In genomic region chr13:32507825-32508224, GRCm38 (mm10) we compare ENCODE assay signal across 22 mouse cellular contexts.
DNase-seq lines count a peak whose midpoint lies in the region; ATAC-seq and TF ChIP-seq lines count a peak whose summit lies in the region.
"Had no signal": no experiment of that assay in that cellular context is flagged by ENCODE, and none has a peak within 500 bp of the region (broad histone marks: within the 10 kb centered on the region; RNA-seq: fewer than 3 reads in every experiment).

No protein-coding gene starts in this region.

- H3K36me3 ChIP-seq in embryonic facial prominence, embryonic 12.5 days: no peaks in the 10 kb centered on the region
- H3K36me3 ChIP-seq in embryonic facial prominence, embryonic 10.5 days (replicated peaks): no peaks in the 10 kb centered on the region
- no peaks in the 10 kb centered on the region for H3K36me3 ChIP-seq in kidney, embryonic 14.5 days (ENCODE audit: control insufficient read depth, insufficient read depth, low read length)
- H3K36me3 ChIP-seq in kidney, postnatal 0 days (ENCODE audit: insufficient read depth, low read length): no peaks in the 10 kb centered on the region
- no peaks in the 10 kb centered on the region for H3K36me3 ChIP-seq in midbrain, postnatal 0 days (ENCODE audit: insufficient read depth, low read length)
- H3K36me3 ChIP-seq: G1E; heart, embryonic 12.5 days had no signal

- H3K4me3 ChIP-seq in embryonic facial prominence, embryonic 12.5 days: no peak overlapping the region
- no peak overlapping the region for H3K4me3 ChIP-seq in embryonic facial prominence, embryonic 10.5 days
- no peak overlapping the region for H3K4me3 ChIP-seq in kidney, embryonic 14.5 days (ENCODE audit: low read length)
- no peak overlapping the region for H3K4me3 ChIP-seq in kidney, postnatal 0 days (replicated peaks; ENCODE audit: low read depth, low read length)
- H3K4me3 ChIP-seq in midbrain, postnatal 0 days (ENCODE audit: low read depth, low read length): no peak overlapping the region
- H3K4me3 ChIP-seq: forebrain, embryonic 13.5 days; heart, adult 2 months; heart, embryonic 12.5 days had no signal

- in situ Hi-C loops in Patski (cut with MboI; ENCODE audit: low pct_unique_long_range_greater_than_20kb): no loop called here

- intact Hi-C loops in heart, postnatal 14 days (cut with DNase I): no loop called here

- H3K9ac ChIP-seq in embryonic facial prominence, embryonic 12.5 days: no peak overlapping the region
- no peak overlapping the region for H3K9ac ChIP-seq in kidney, embryonic 14.5 days (ENCODE audit: low read depth, low read length)
- no peak overlapping the region for H3K9ac ChIP-seq in kidney, postnatal 0 days (ENCODE audit: low read depth, low read length)
- no peak overlapping the region for H3K9ac ChIP-seq in midbrain, postnatal 0 days (replicated peaks; ENCODE audit: low read length, poor library complexity, severe bottlenecking)
- H3K9ac ChIP-seq: forebrain, embryonic 13.5 days; forebrain, postnatal 0 days; heart, embryonic 12.5 days had no signal

- H3K27me3 ChIP-seq in embryonic facial prominence, embryonic 12.5 days: no peaks in the 10 kb centered on the region
- H3K27me3 ChIP-seq in embryonic facial prominence, embryonic 10.5 days (replicated peaks; ENCODE audit: low read depth, poor library complexity, severe bottlenecking): peaks cover 4% of the 10 kb centered on the region; the same call in 1 of the 2 replicates
- H3K27me3 ChIP-seq in kidney, embryonic 14.5 days (ENCODE audit: control insufficient read depth, insufficient read depth, low read length): no peaks in the 10 kb centered on the region
- no peaks in the 10 kb centered on the region for H3K27me3 ChIP-seq in Patski
- H3K27me3 ChIP-seq in kidney, postnatal 0 days (ENCODE audit: insufficient read depth, low read length): no peaks in the 10 kb centered on the region
- H3K27me3 ChIP-seq in midbrain, postnatal 0 days (ENCODE audit: insufficient read depth, low read length): no peaks in the 10 kb centered on the region
- H3K27me3 ChIP-seq: forebrain, embryonic 13.5 days; heart, embryonic 12.5 days had no signal

- H3K27ac ChIP-seq in embryonic facial prominence, embryonic 12.5 days: 0 out of 2 replicates have a peak overlapping the region, but pooled peaks have one; percentile 37
- no peak overlapping the region for H3K27ac ChIP-seq in embryonic facial prominence, embryonic 10.5 days (replicated peaks)
- no peak overlapping the region for H3K27ac ChIP-seq in kidney, embryonic 14.5 days (ENCODE audit: low read depth, low read length)
- 0 out of 2 replicates have a peak overlapping the region, but pooled peaks have one; percentile 3 for H3K27ac ChIP-seq in kidney, postnatal 0 days
- no peak overlapping the region for H3K27ac ChIP-seq in midbrain, postnatal 0 days (ENCODE audit: low read depth, low read length)
- H3K27ac ChIP-seq: forebrain, embryonic 13.5 days; heart, adult 2 months had no signal

- H3K4me2 ChIP-seq in embryonic facial prominence, embryonic 12.5 days (replicated peaks): no peak overlapping the region
- no peak overlapping the region for H3K4me2 ChIP-seq in kidney, embryonic 14.5 days (replicated peaks; ENCODE audit: low read depth, low read length)
- no peak overlapping the region for H3K4me2 ChIP-seq in kidney, postnatal 0 days (ENCODE audit: low read length)
- no peak overlapping the region for H3K4me2 ChIP-seq in midbrain, postnatal 0 days (ENCODE audit: low read depth, low read length, poor library complexity, severe bottlenecking)
- H3K4me2 ChIP-seq: forebrain, embryonic 13.5 days; heart, embryonic 12.5 days had no signal

- H3K4me1 ChIP-seq in embryonic facial prominence, embryonic 12.5 days: peaks cover 4% of the 10 kb centered on the region; the same call in 1 of the 2 replicates
- H3K4me1 ChIP-seq in embryonic facial prominence, embryonic 10.5 days: peaks cover 27% of the 10 kb centered on the region
- H3K4me1 ChIP-seq in kidney, embryonic 14.5 days (ENCODE audit: control insufficient read depth, insufficient read depth, low read length): peaks cover 11% of the 10 kb centered on the region; the same call in 1 of the 2 replicates
- H3K4me1 ChIP-seq in kidney, postnatal 0 days (replicated peaks; ENCODE audit: insufficient read depth, low read length): no peaks in the 10 kb centered on the region
- no peaks in the 10 kb centered on the region for H3K4me1 ChIP-seq in midbrain, postnatal 0 days (ENCODE audit: insufficient read depth, low read length)
- H3K4me1 ChIP-seq: forebrain, embryonic 13.5 days had no signal

- WGBS in embryonic facial prominence, embryonic 12.5 days: 91% methylated on average over 2 of the region's 2 CpGs
- WGBS in embryonic facial prominence, embryonic 10.5 days: 91% methylated on average over 2 of the region's 2 CpGs
- WGBS in kidney, embryonic 14.5 days: 81% methylated on average over 2 of the region's 2 CpGs
- WGBS in kidney, postnatal 0 days: 62% methylated on average over 2 of the region's 2 CpGs
- 90% methylated on average over 2 of the region's 2 CpGs for WGBS in midbrain, postnatal 0 days

- TF ChIP-seq CTCF in Patski (IDR thresholded peaks at IDR 0.05): no peak
- no peak for TF ChIP-seq CTCF in kidney, postnatal 0 days (IDR thresholded peaks at IDR 0.05; ENCODE audit: low read depth)
- TF ChIP-seq CTCF in midbrain, postnatal 0 days (IDR thresholded peaks at IDR 0.05): no peak

- POLR2A ChIA-PET in Patski (lab: Charles Lee): interaction anchor here (0.9 to 1.5 kb wide), 4 partner anchors 9 to 49 kb away, joined by 3 read pairs; no protein-coding TSS in a partner anchor

- no peaks in the 10 kb centered on the region for H3K9me3 ChIP-seq in embryonic facial prominence, embryonic 12.5 days
- H3K9me3 ChIP-seq in embryonic facial prominence, embryonic 10.5 days: no peaks in the 10 kb centered on the region
- H3K9me3 ChIP-seq in kidney, embryonic 14.5 days (ENCODE audit: control insufficient read depth, low read length): no peaks in the 10 kb centered on the region
- H3K9me3 ChIP-seq in kidney, postnatal 0 days (replicated peaks; ENCODE audit: low read length): no peaks in the 10 kb centered on the region
- no peaks in the 10 kb centered on the region for H3K9me3 ChIP-seq in midbrain, postnatal 0 days (ENCODE audit: low read length)
- H3K9me3 ChIP-seq: forebrain, embryonic 13.5 days; G1E; heart, embryonic 12.5 days had no signal

- CTCF ChIA-PET in Patski (lab: Charles Lee): interaction anchor here (0.9 to 3.7 kb wide), 4 partner anchors 11 to 97 kb away, joined by 3 to 17 read pairs (median 4); no protein-coding TSS in a partner anchor

- no peak for DNase-seq in embryonic facial prominence, embryonic 10.5 days (ENCODE audit: low spot score)
- DNase-seq in kidney, postnatal 10 days: no peak
- DNase-seq in Patski (ENCODE audit: low read depth, low spot score): no peak
- no peak for DNase-seq in kidney, postnatal 0 days (ENCODE audit: low spot score)
- DNase-seq in midbrain, postnatal 0 days (ENCODE audit: low spot score): no peak
- DNase-seq in heart, postnatal 14 days: no peak
- DNase-seq: adrenal gland, postnatal 10 days; B cell, adult 2 months; cerebellum, adult 11 months; cerebellum, adult 8-10 months; cerebellum, postnatal 14 days; embryo, embryonic 11 days; forebrain, postnatal 0 days; gastrocnemius, postnatal 14 days; heart, adult 2 months; heart, postnatal 36 days had no signal

- no peak for ATAC-seq in embryonic facial prominence, embryonic 12.5 days (ENCODE audit: insufficient number of reproducible peaks, insufficient read depth, low FRiP score, low TSS enrichment)
- ATAC-seq in kidney, embryonic 14.5 days (ENCODE audit: low FRiP score, low TSS enrichment): peak; percentile 39; the same call in 1 of the 2 replicates
- ATAC-seq in Patski: peak; percentile 51
- ATAC-seq in kidney, postnatal 0 days (replicated peaks; ENCODE audit: low FRiP score, low read depth): no peak
- ATAC-seq in midbrain, postnatal 0 days (ENCODE audit: low FRiP score): no peak
- ATAC-seq: CD4-positive, CD25-positive, alpha-beta regulatory T cell, adult 4 months; forebrain, embryonic 13.5 days; forebrain, postnatal 0 days had no signal

Comparison
In these comparisons a context has a peak if more than half of its experiments do, and no peak if none do; other contexts are left out.
1. ATAC-seq: peak in kidney, embryonic 14.5 days (single experiment) and Patski (single experiment); none in embryonic facial prominence, embryonic 12.5 days (single experiment), kidney, postnatal 0 days (single experiment) and midbrain, postnatal 0 days (single experiment).
2. H3K27ac ChIP-seq: peak in embryonic facial prominence, embryonic 12.5 days (single experiment) and kidney, postnatal 0 days (single experiment); none in embryonic facial prominence, embryonic 10.5 days (single experiment), kidney, embryonic 14.5 days (single experiment) and midbrain, postnatal 0 days (single experiment).